Mouse (Mus musculus): ENCODE results near the gene Noto.
"Not testable (repeated sequence)": the region's sequence is repeated elsewhere in the genome, so short reads cannot be mapped to it uniquely, and the experiment has no call there.

Gene Noto

DNA sequence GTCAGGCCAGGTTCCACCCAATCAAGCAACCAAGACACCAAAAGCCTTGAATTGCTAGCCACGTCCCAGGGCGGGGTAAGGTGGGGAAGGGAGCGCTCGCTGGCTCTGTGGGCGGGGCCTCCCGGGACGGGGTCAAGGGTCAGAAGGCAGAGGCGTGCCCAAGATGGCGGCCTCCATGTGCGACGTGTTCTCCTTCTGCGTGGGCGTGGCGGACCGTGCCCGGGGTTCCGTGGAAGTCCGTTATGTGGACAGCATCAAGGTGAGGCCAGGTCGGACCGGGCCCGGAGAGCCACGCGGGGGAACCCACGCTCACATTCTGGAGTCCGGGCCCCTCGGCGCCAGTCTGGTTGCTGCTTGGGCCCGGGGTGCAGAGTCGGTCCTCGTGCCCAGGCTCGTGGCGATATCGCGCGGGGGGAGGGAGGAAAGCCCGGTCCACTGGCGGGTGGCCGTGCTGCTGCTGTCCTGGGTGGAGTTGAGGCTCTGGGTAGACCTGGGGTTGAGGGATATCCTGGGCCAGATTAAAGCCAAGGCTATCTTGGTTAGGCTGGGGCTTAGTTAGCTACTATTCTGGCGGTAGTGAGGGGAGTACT lies 8.3 kb downstream of the Noto start, which contains the start of gene Smyd5:
Gene Smyd5 (plus strand): TSS at position 148 of the 590 bp plus-strand sequence.
- DNase-seq (ENCODE audit: low spot score) = peak; percentile 83

- DNase-seq (ENCODE audit: low spot score) = no peak
Measured at GRCm38 (mm10) chr6:85433865-85434264, 10.2 kb downstream of the Noto start.

DNA sequence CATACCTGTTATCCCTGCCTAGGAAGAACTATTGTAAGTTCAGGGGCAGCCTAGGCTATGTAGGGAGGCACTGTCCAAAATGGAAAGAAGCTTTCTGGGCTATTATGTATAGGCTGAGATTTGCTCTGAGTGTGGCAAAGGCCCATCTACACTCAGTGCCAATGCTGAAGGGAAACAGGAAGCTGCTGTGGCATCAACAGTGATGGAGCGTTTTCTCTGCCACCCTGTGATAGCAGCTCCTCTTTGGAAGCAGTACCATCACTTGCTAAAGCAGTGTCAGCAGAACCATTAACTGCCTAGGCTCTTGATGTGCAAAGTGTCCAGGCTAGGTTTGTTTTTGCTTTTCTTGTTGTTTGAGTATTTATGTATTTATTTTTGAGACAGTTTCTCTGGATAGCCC lies 12.5 kb downstream of the Noto start:
- DNase-seq (ENCODE audit: low spot score) = no peak

GRCm38 (mm10) chr6:85436631-85437030 lies 12.9 kb downstream of the Noto start:
- DNase-seq (ENCODE audit: low spot score) = no peak

- peak; percentile 13 for DNase-seq (ENCODE audit: low spot score)
Measured at GRCm38 (mm10) chr6:85441142-85441541, 17.5 kb downstream of the Noto start.

DNA sequence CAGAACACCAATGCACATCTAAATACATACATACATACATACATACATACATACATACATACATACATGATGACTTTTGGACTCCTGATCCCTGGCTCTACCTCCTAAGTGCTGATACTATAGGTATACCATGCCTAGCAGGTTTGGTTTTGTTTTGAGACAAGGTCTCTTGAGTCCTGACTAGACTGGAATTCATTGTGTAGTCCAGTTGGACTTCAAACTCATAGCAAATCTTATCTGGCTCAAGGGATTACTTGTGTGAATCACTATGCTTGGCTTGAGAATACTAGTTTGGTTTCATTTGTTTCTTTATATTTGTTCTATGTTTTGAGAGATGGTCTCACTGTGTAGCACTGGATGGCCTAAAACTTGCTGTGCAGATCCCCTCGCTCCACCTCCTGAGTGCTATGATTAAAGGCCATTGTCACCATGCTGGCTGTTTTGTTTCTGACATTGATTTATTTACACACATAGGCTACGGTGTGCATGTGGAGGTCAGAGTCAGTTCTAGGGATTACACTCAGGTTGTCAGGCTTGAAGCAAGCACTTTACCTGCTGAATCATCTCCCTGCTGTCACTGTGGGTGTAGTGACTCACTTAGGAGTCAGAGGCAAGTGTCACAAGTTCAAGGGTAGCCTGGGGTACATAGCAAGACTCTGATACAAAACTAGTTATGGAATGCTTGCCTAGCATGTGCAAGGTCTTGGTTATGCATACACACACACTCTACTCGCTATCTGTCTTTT lies 20.0 kb downstream of the Noto start:
- no peak for DNase-seq (ENCODE audit: low spot score)

GRCm38 (mm10) chr6:85444266-85444965 lies 20.7 kb downstream of the Noto start:
- no peak for DNase-seq (ENCODE audit: low spot score)

DNA sequence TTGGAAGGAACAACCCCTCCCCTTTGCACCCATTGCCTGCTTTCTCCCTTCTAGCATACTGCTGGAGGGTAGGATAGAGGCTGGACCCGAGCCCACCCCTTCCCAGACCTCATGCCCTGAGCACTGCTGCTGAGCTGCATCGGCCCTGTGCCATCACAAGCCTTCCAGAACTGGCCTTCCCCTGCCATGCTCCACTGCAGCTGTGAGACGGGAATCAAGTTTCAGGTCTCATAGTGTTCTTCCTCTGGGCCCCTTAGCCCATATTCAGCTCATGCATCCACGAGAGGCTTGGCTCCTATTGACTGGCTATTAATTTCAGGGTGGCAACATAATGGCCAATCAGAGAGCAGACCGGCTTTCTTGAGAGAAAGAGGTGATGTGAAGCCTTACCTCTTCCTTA lies 21.6 kb downstream of the Noto start:
- DNase-seq (ENCODE audit: low spot score) = no peak

- no peak for DNase-seq (ENCODE audit: low spot score)
Measured at GRCm38 (mm10) chr6:85447351-85447750, 23.7 kb downstream of the Noto start.

DNA sequence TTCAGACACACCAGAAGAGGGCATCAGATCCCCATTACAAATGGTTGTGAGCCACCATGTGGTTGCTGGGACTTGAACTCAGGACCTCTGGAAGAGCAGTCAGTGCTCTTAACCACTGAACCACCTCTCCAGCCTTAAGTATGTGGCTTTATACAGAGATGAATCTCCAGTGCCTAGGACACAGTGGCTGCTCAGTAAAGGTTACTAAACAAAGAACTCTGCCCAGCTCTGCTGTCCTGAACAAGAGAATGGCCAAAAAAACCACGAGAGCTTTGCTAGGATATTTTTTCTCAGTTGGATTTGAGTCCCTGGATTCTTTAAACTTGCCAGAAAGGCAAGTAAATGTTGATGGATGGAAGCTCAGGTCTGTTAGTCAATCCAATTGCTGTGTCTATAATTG lies 26.5 kb downstream of the Noto start:
- DNase-seq (ENCODE audit: low spot score) = not testable (repeated sequence)

DNA sequence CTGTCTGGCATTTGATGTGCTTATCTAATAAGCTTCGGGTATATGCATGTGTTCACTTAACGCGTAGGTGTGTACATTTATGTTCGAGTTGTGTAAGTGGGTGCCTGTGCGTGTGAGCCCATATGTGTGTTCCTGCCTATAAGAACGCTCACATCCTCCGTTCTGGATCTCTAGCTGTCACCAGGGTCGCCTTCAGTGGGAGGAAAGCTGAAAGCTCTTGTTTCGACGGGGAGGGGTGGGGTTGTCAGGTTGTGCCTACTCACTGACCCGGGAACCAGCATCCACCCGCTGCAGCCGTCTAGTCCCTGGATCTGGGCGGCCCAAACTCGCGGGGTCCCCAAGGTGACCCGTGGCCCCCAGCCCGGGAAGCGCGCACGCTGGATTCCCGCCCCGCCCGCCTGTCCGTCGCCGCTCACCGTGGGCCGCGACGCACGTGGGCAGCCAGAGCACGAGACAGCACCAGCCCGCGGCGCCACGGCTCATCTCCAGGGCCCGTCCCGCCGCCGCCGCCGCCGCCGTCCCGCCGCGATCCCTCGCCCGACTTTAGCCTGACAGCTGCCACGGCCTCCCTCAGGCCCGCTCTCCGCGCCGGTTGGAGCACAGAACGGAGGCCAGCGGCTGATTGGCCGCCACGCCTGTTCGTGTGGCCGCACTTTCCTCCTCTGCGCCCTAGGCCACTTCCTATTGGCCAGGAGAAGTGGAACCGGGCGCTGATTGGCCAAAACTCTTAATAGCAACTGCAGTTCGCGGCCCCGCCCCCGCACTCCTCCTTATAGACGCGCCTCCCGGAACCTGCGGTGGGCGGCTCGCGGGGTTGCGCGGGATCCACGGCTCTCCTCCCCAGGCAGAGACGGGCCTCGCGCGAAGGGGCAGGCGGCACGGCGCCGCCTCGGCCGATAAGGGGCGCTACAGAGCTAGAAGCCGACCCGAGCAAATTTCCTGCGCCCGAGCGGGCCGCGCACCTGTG lies 27.3 kb downstream of the Noto start, which contains the start of gene Cct7:
Gene Cct7 (plus strand): TSS at position 818 of the 967 bp plus-strand sequence.
- peak; percentile 100 for DNase-seq (ENCODE audit: low spot score)

DNA sequence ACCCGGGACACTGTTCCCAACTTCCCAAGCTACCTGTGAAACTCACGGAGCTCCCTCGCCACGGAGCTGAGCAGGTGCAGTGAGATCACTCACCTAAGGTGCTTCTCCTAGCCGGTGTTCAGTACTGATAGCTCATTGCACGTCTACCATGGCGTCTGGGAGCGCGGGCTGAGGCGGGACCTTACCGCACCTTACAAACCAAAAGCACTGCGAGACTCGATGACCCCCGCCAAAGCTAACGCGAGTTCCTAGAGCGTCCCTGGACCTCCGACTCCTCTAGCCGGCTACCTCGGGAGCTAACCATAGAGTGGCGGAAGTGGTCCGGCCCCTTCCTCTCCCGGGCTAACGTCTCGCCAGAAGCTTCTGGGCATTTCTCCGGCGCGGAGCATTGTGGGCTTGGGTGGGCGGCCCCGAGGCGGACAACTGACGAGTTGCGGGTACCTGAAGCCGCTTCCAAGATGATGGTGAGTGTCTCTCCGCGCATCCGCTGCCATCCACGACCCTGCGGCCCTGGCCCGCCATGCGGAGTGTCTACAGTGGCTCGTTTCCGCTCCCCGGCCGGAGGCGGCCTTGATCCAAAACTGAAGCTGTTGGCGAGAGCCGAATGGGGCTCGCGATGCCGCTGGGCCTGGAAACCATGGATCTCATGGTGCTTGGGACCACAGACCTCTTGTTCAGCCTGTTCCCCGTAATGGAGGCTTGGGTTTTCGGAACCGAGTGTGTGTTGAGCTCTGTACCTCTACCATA lies 28.2 kb downstream of the Noto start, which contains the start of gene Pradc1:
Gene Pradc1 (minus strand): TSS at position 307 of the 747 bp plus-strand sequence.
- DNase-seq (ENCODE audit: low spot score) = peak; percentile 98

DNA sequence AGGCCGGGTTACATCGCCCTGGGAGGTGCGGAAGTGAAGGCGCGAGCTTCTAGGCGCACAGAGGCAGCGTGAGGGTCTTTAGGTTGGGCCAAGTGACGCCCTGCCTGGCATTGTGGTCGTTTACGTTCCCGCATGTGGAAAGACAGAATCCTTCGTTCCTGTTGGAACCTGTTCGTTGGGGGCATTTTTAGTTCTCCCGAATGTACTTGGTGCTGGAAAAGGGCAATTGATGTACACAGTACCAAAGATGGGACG lies 28.7 kb downstream of the Noto start:
- no peak for DNase-seq (ENCODE audit: low spot score)

- peak; percentile 65 for DNase-seq (ENCODE audit: low spot score)
Measured at GRCm38 (mm10) chr6:85452816-85453215, 29.1 kb downstream of the Noto start.

DNA sequence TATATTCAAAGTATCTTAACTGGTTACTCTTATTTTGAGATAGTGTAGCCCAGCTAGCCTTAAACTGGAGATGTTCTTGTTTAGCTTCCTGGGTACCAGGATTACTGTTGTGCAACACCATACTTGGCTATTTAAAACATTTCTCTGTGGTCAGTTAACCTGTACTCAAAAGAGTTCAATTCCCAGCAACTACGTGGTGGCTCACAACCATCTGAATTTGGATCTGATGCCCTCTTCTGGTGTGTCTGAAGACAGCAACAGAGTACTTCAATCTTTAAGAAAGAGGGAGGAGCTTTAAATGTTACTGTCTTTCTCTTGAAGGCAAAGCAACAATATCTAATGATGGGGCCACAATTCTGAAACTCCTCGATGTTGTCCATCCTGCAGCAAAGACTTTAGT lies 35.9 kb downstream of the Noto start:
- no peak for DNase-seq (ENCODE audit: low spot score)

- peak; percentile 49 for DNase-seq (ENCODE audit: low spot score)
Measured at GRCm38 (mm10) chr6:85465381-85465780, 41.7 kb downstream of the Noto start.

- DNase-seq (ENCODE audit: low spot score) = no peak
Measured at GRCm38 (mm10) chr6:85469660-85470430, 46.2 kb downstream of the Noto start.

- peak; percentile 24 for DNase-seq (ENCODE audit: low spot score)
Measured at GRCm38 (mm10) chr6:85471962-85472361, 48.3 kb downstream of the Noto start.

- no peak for DNase-seq (ENCODE audit: low spot score)
Measured at GRCm38 (mm10) chr6:85472542-85472941, 48.9 kb downstream of the Noto start.

DNA sequence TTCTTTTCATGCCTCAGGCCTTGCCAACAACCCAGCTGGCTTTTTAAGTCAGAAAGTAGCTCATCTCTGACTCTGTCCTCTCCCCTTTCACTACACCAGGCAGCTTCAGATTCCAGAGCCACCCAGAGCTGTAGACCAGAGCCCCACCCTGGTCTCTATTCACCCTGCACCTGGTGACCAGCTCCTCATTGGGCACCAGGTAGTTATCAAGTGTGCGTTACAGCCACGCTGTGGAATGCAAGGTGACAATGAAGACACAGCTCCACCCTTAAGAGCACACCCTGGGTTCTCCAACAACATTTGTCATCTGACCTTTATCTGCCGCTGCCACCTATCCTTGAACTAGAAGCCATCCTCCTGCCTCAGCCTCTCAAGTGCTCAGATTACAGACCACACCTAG lies 51.9 kb downstream of the Noto start:
- DNase-seq (ENCODE audit: low spot score) = no peak

Measured in MN1 (cell line).